Mouse (Mus musculus) right cerebral cortex, adult 18-20 months (tissue): ENCODE results near the gene Epop.

ENCODE experiments used
- DNase-seq: peaks from one replicate; pipeline ENCODE4 v3.0.0; 2022; ENCODE audit warnings: mixed read lengths

Gene Epop

GRCm38 (mm10) chr11:97579088-97579857 is 50.2 kb downstream of the Epop start:
- DNase-seq: no peak

- DNase-seq: no peak
Observed at GRCm38 (mm10) chr11:97578286-97578685, 51.2 kb downstream of the Epop start.
